In genomic region chr17:77115931-77116330, GRCm38 (mm10) we compare ENCODE assay signal across 23 mouse cellular contexts.
"Had no signal": no experiment of that assay in that cellular context is flagged by ENCODE, and none has a peak within 500 bp of the region (broad histone marks: within the 10 kb centered on the region; RNA-seq: fewer than 3 reads in every experiment).

No protein-coding gene starts in this region.

- H3K27ac ChIP-seq: kidney, embryonic 15.5 days; left cerebral cortex, adult 2 months; liver, embryonic 14.5 days; macrophage; midbrain, embryonic 10.5 days; midbrain, embryonic 13.5 days; neural tube, embryonic 13.5 days; stomach, postnatal 0 days had no signal

- H3K9me3 ChIP-seq: kidney, embryonic 15.5 days; midbrain, embryonic 10.5 days; midbrain, embryonic 13.5 days; neural tube, embryonic 13.5 days had no signal

- H3K36me3 ChIP-seq: kidney, embryonic 15.5 days; midbrain, embryonic 10.5 days; midbrain, embryonic 13.5 days; neural tube, embryonic 13.5 days had no signal

- ATAC-seq: liver, postnatal 0 days; lung, postnatal 0 days; midbrain, embryonic 13.5 days; midbrain, embryonic 16.5 days had no signal

- H3K4me1 ChIP-seq: kidney, embryonic 15.5 days; midbrain, embryonic 10.5 days; midbrain, embryonic 13.5 days had no signal

- H3K27me3 ChIP-seq: kidney, embryonic 15.5 days; midbrain, embryonic 13.5 days; neural tube, embryonic 13.5 days had no signal

- DNase-seq: kidney, adult 2 months; kidney, postnatal 10 days; kidney, postnatal 36 days; layer of hippocampus, postnatal 36 days; liver, postnatal 0 days; lung, embryonic 14.5 days; right cerebral cortex, adult 18-20 months; right cerebral cortex, postnatal 14 days; right cerebral cortex, postnatal 4 days; thymus, adult 2 months; thymus, postnatal 14 days; thymus, postnatal 4 days had no signal

- H3K4me3 ChIP-seq: kidney, embryonic 15.5 days; left cerebral cortex, adult 2 months; midbrain, embryonic 10.5 days; midbrain, embryonic 13.5 days; neural tube, embryonic 13.5 days had no signal

- H3K4me2 ChIP-seq: kidney, embryonic 15.5 days; liver, embryonic 11.5 days; lung, embryonic 14.5 days; midbrain, embryonic 13.5 days; neural tube, embryonic 13.5 days had no signal

- H3K9ac ChIP-seq: kidney, embryonic 15.5 days; liver, embryonic 14.5 days; liver, postnatal 0 days; lung, embryonic 14.5 days; midbrain, embryonic 13.5 days; neural tube, embryonic 13.5 days had no signal
